Mouse (Mus musculus) embryonic fibroblast, embryonic 13.5 days (primary cell): Measurements from ENCODE around the gene Mtor.

Source experiments
- CTCF ChIP-seq: IDR thresholded peaks from 2 replicates; pipeline ENCODE4 v1.5.1; 2011; ENCODE audit warnings: mild to moderate bottlenecking, control low read depth, low read length, moderate library complexity, borderline replicate concordance; ENCODE audit not compliant: insufficient read depth
- POLR2A ChIP-seq: IDR thresholded peaks from 2 replicates; pipeline ENCODE4 v1.6.1; 2011; ENCODE audit warnings: low read depth, mild to moderate bottlenecking, control low read depth, low read length, moderate library complexity

GRCm38 (mm10) chr4:148404748-148405147, 43.7 kb upstream of the Mtor start:
- TF ChIP-seq POLR2A, result no peak
- no peak for TF ChIP-seq CTCF
